Mouse (Mus musculus) adrenal gland (tissue): ENCODE measurements around the gene Nmrk2.
"Not testable (repeated sequence)": the region's sequence is repeated elsewhere in the genome, so short reads cannot be mapped to it uniquely, and the experiment has no call there.

Experiments used
- intact Hi-C: fragments of 180-260 bp; cut with DNase I; formaldehyde crosslinking; loops from one replicate; pipeline ENCODE4 v1.15.1; 2025

Nmrk2 gene

GRCm38 (mm10) chr10:81189821-81190220 is 12.0 kb downstream of the Nmrk2 start:
- intact Hi-C loops = no loop called here

DNA sequence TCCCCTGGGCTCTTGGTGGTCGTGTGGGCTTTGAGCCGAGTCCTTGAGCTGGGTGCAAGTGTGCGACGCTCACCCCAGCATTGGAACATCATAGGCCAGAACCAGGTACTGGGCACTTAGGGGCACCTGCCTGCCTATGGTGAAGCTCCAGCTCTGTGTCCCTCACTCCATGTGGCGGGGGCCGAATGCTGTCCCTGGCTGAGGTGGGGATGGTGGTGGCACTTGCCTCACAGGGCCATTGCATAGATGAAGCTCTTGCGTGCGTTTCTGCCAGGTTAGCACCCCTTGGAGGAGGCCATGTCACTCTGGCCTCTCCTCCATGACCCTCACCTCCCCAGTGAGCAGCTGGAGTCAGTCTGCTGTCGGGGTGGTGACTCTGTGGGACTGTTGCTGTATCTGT is 14.7 kb downstream of the Nmrk2 start:
- intact Hi-C loops = no loop called here

DNA sequence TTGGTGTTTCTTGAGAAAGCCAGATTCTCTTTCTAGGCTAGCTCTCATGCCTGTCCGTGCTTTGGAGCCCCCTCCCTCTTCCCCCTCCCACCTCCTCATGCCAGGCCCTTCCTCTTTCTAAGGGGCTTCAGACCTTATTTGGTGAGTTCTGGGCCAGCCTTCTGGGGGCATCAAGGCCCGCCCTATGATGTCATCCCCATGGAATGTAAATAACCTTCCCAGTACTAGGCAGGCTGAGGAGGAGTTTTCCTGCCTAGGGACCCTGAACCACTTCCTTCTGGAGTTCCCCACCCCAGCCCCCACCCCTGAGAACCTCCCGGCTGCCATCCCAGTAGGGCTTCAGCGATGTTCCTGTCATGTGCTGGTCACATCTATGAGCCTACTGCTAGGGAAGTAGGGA is 17.1 kb downstream of the Nmrk2 start:
- intact Hi-C loops = no loop called here

- intact Hi-C loops = no loop called here
Measured at GRCm38 (mm10) chr10:81183805-81184204, 18.0 kb downstream of the Nmrk2 start, which contains the start of gene 4930442H23Rik. Gene 4930442H23Rik, minus strand, starts transcription at chr10:81183849.

GRCm38 (mm10) chr10:81182336-81183333 is 19.2 kb downstream of the Nmrk2 start, which contains the start of gene Dapk3:
Gene Dapk3, plus strand, starts transcription at chr10:81183005.
- intact Hi-C loops = no loop called here

- intact Hi-C loops = not testable (repeated sequence)
Measured at GRCm38 (mm10) chr10:81181860-81182259, 20.0 kb downstream of the Nmrk2 start.

- intact Hi-C loops = no loop called here
Measured at GRCm38 (mm10) chr10:81180946-81181345, 20.9 kb downstream of the Nmrk2 start.

GRCm38 (mm10) chr10:81179451-81180342 is 22.2 kb downstream of the Nmrk2 start:
- intact Hi-C loops = loop anchor here (5.0 kb wide), 1 partner anchor 42 kb away; the partner anchor contains the start of gene Zbtb7a

- intact Hi-C loops = loop anchor here (5.0 kb wide), 1 partner anchor 42 kb away; the partner anchor contains the start of gene Zbtb7a
Measured at GRCm38 (mm10) chr10:81178927-81179326, 22.9 kb downstream of the Nmrk2 start.

DNA sequence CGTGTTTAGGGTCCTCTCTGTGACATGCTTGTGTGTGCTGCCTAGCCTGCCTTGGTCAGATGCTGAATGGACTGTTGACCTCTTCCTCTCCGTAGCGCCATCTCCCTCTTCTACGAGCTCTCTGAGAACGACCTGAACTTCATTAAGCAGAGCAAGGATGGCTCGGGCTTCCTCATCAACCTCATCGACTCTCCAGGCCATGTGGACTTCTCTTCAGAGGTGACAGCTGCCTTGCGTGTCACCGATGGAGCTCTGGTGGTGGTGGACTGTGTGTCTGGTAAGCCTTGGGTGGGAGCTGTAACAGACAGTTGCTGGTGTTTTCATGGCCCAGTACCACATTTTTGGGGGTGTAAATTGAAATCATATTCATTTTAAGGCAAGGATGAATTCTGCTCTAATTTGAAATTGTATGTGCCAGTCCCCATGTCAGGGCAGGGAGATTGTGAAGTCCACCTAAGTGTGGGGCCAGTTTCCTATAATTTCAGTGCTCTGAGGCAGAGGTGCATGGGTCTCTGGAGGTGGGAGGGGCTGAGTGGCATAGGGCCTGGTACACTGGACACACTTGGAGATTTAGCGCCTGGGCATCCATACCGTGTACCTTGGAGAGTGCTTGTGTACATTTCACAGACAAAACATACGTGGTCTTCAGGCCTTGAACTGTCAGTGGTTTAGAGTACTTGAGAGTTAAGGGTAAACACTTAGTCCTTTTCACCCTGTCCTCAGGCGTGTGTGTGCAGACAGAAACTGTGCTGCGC is 23.7 kb downstream of the Nmrk2 start:
- intact Hi-C loops = loop anchor here (5.0 kb wide), 1 partner anchor 41 kb away; the partner anchor contains the start of gene Zbtb7a

DNA sequence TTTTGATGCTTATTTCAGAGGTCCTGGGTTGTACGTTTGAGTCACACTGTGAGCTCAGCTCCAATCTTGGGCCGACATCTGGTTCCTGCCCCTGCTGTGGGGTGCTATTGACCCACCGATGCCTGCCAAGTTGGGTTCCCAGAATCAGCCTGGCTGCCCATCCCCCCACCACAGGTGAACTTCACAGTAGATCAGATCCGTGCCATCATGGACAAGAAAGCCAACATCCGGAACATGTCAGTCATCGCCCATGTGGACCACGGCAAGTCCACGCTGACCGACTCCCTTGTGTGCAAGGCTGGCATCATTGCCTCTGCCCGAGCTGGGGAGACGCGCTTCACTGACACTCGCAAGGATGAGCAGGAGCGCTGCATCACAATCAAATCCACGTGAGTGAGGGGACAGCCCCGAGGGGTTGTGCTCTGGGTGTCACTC is 24.3 kb downstream of the Nmrk2 start:
- intact Hi-C loops = loop anchor here (5.0 kb wide), 1 partner anchor 40 kb away; the partner anchor contains the start of gene Zbtb7a

DNA sequence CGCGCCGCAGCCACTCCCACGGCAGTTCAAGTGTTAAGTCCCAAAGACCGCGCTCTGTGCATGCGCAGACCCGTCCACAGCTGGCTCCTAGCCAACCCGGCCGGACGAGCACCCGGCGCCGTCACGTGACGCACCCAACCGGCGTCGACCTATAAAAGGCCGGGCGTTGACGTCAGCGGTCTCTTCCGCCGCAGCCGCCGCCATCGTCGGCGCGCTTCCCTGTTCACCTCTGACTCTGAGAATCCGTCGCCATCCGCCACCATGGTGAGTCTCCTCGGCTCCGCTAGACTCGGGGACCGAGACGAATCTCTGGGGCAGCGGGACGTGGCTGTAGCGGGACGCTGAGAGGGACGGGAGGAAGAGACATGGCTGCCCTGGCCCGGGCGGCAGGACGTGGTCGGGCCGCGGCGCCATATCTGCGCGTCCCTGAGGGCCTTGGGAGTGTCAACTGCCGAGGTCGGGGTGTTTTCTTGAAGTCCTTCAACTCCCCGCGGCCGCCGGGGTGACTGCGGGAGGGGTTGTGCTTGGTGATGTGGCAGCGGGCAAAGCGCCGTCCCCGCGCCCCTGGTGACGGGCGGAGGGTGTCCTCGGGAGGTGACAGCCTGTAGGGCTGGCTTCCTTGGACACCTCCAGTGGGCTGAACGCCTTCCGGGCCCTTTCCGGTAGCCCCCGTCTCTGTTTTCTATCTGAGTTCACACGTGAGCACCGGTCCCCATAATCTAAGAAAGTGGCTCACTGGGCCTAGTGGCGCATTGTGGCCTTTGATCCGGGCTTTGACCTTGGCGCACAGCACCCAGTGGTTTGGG is 25.2 kb downstream of the Nmrk2 start, which contains the start of gene Eef2:
Eef2 (plus strand) TSS at position 166 of the 806 bp plus-strand sequence.
- intact Hi-C loops = loop anchor here (5.0 kb wide), 1 partner anchor 39 kb away; the partner anchor contains the start of gene Zbtb7a

DNA sequence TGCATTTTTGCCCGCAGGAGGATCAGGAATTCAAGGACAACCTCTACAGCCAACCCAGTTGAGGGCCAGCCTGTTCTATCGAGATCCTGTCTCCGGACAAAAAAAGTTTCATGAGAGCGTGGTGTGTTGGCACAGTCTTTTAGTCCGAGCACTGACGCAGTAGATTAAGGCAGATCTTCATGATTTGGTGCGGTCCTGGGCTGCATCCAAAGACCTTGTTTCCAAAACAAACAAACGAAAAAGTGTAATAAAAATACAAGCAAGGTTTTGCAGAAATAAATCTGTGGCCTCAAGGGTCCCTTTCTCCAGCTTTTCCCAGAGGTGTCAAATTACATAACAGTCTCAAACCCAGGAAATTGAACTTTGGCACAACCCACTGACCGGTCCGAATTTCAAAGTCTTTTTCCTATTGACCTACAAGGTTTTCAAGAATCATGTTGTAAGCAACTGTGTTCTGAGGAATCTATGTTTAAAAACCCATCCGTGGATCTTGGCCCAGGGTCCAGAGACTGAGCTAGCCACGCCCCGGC is 25.9 kb downstream of the Nmrk2 start:
- intact Hi-C loops = loop anchor here (5.0 kb wide), 1 partner anchor 39 kb away; the partner anchor contains the start of gene Zbtb7a

DNA sequence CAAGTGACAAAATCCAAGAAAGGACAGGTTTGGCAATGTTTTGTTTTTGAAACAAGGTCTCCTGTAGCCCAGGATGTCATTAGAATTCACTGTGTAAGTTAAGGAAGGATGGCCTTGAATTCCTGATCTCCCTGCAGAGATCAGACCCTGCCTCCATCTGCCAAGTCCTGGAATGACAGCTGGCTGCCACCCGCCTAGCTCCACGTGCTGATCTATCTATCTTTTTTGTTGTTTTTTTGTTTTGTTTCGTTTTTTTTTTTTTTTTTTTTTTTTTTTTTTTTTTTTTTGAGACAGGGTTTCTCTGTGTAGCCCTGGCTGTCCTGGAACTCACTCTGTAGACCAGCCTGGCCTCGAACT is 26.5 kb downstream of the Nmrk2 start:
- intact Hi-C loops = loop anchor here (5.0 kb wide), 1 partner anchor 38 kb away; the partner anchor contains the start of gene Zbtb7a

DNA sequence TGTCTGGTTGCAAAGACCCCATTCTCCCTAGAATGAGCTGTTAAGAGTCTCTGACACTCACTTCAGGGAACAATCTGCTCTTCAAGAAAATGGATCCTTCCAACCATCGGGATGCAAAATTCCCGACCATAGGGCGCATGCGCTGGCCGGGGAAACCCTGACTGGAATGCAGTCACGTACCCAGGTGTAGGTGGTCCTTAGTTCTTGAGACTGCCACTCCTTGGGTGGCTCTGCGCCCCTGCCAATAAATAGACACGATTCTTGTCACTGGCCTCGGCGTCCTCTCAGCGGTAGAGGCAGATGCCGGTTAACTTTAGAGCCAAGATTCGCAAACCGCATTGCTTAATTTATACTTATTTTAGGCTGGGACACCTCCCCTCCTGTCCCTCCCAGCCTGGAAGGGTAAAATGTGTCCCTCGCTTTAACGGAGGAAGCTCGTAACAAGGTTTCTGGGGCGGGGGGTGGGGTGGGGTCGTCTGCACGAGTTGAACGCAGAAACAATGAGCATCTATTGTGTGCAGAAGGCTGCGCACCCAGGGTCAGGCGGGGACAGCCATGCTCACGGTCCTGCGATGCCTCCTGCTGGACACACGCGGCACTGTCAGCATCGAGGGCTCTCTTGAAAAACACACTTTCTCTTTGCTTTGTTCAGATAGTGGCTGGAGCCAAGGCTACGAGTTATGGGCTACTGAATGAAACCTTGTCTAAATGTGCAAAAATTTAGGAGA is 27.1 kb downstream of the Nmrk2 start:
- intact Hi-C loops = loop anchor here (5.0 kb wide), 1 partner anchor 37 kb away; the partner anchor contains the start of gene Zbtb7a

DNA sequence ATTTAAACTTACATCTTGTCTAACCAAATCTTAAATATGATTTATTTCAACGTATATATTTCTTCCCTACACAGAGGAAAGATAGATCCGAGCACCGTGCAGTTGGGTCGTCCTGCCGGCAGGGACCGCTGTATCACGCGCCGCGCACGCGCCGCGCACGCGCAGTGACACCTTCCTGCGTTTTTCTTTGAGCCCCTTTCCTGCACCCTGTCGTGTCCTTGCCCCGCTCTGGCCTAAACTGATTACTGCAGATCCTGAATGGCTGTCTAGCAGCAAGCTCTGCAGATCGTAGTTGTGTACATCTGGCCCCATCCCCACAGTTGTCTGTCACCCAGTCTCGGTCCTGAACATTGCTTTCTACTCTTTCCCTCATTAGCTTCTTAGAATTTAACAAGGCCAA is 28.7 kb downstream of the Nmrk2 start:
- intact Hi-C loops = no loop called here

- intact Hi-C loops = not testable (repeated sequence)
Measured at GRCm38 (mm10) chr10:81169411-81169900, 32.4 kb downstream of the Nmrk2 start.
